Mouse (Mus musculus): ENCODE measurements around the gene Ipmk. TPM values are rescaled to one million over a fixed set of nuclear protein-coding genes. Genes with fewer than 3 reads are reported as not detected.

Ipmk gene
- polyA plus RNA-seq, 1 experiment from 2014 or later = 18.8 TPM

GRCm38 (mm10) chr10:71469751-71470150 lies 122.2 kb downstream of the Ipmk start:
- ATAC-seq = peak; percentile 82
- WGBS = 36% methylated on average over 13 of the region's 13 CpGs
- peaks cover 9% of the 10 kb centered on the region for H3K4me1 ChIP-seq (replicated peaks; ENCODE audit: control insufficient read depth, insufficient read depth, low read length)
- H3K4me3 ChIP-seq (replicated peaks; ENCODE audit: low read length) = no peak overlapping the region
- H3K27ac ChIP-seq (ENCODE audit: low read length) = no peak overlapping the region
- H3K36me3 ChIP-seq (ENCODE audit: control insufficient read depth, insufficient read depth) = no peaks in the 10 kb centered on the region
- no peaks in the 10 kb centered on the region for H3K27me3 ChIP-seq (replicated peaks; ENCODE audit: control insufficient read depth, insufficient read depth, low read length)
- peak overlapping the region; percentile 21; the same call in 1 of the 2 replicates for H3K4me2 ChIP-seq (ENCODE audit: low read length)
- H3K9ac ChIP-seq (replicated peaks; ENCODE audit: low read depth, low read length) = no peak overlapping the region
- H3K9me3 ChIP-seq (ENCODE audit: control insufficient read depth, low read length) = no peaks in the 10 kb centered on the region

GRCm38 (mm10) chr10:71472033-71472432 lies 124.5 kb downstream of the Ipmk start:
- WGBS = 91% methylated on average over 6 of the region's 6 CpGs
- no peaks in the 10 kb centered on the region for H3K36me3 ChIP-seq (ENCODE audit: control insufficient read depth, insufficient read depth)
- H3K27ac ChIP-seq (ENCODE audit: low read length) = no peak overlapping the region
- H3K27me3 ChIP-seq (replicated peaks; ENCODE audit: control insufficient read depth, insufficient read depth, low read length) = no peaks in the 10 kb centered on the region
- H3K4me1 ChIP-seq (replicated peaks; ENCODE audit: control insufficient read depth, insufficient read depth, low read length) = peaks cover 11% of the 10 kb centered on the region
- no peak overlapping the region for H3K4me3 ChIP-seq (replicated peaks; ENCODE audit: low read length)
- H3K4me2 ChIP-seq (ENCODE audit: low read length) = no peak overlapping the region
- no peaks in the 10 kb centered on the region for H3K9me3 ChIP-seq (ENCODE audit: control insufficient read depth, low read length)
- H3K9ac ChIP-seq (replicated peaks; ENCODE audit: low read depth, low read length) = no peak overlapping the region
- no peak for ATAC-seq

GRCm38 (mm10) chr10:71473590-71473989 lies 126.0 kb downstream of the Ipmk start:
- WGBS = 63% methylated on average over 13 of the region's 13 CpGs
- Histone ChIP-seq H3K9ac (replicated peaks; ENCODE audit: low read depth, low read length) (no peak overlapping the region), H3K4me1 (replicated peaks; ENCODE audit: control insufficient read depth, insufficient read depth, low read length) (peaks cover 26% of the 10 kb centered on the region), H3K4me2 (ENCODE audit: low read length) (no peak overlapping the region), H3K9me3 (ENCODE audit: control insufficient read depth, low read length) (no peaks in the 10 kb centered on the region), H3K4me3 (replicated peaks; ENCODE audit: low read length) (no peak overlapping the region), H3K27ac (ENCODE audit: low read length) (no peak overlapping the region), H3K36me3 (ENCODE audit: control insufficient read depth, insufficient read depth) (no peaks in the 10 kb centered on the region), H3K27me3 (replicated peaks; ENCODE audit: control insufficient read depth, insufficient read depth, low read length) (no peaks in the 10 kb centered on the region)
- no peak for ATAC-seq

GRCm38 (mm10) chr10:71476471-71477080 lies 129.0 kb downstream of the Ipmk start:
- no peak overlapping the region for H3K4me3 ChIP-seq (replicated peaks; ENCODE audit: low read length)
- no peak overlapping the region for H3K27ac ChIP-seq (ENCODE audit: low read length)
- H3K4me1 ChIP-seq (replicated peaks; ENCODE audit: control insufficient read depth, insufficient read depth, low read length) = peaks cover 18% of the 10 kb centered on the region
- H3K9ac ChIP-seq (replicated peaks; ENCODE audit: low read depth, low read length) = no peak overlapping the region
- no peaks in the 10 kb centered on the region for H3K36me3 ChIP-seq (ENCODE audit: control insufficient read depth, insufficient read depth)
- ATAC-seq = peak; percentile 91
- H3K4me2 ChIP-seq (ENCODE audit: low read length) = no peak overlapping the region
- no peaks in the 10 kb centered on the region for H3K9me3 ChIP-seq (ENCODE audit: control insufficient read depth, low read length)
- WGBS = 45% methylated on average over 8 of the region's 8 CpGs
- H3K27me3 ChIP-seq (replicated peaks; ENCODE audit: control insufficient read depth, insufficient read depth, low read length) = no peaks in the 10 kb centered on the region

GRCm38 (mm10) chr10:71477147-71477546 lies 129.6 kb downstream of the Ipmk start:
- WGBS = 46% methylated on average over 4 of the region's 4 CpGs
- ATAC-seq = peak; percentile 26
- peak overlapping the region; percentile 35 for H3K27ac ChIP-seq (ENCODE audit: low read length)

GRCm38 (mm10) chr10:71479700-71480325 lies 132.2 kb downstream of the Ipmk start:
- H3K4me1 ChIP-seq (replicated peaks; ENCODE audit: control insufficient read depth, insufficient read depth, low read length) = peaks cover 18% of the 10 kb centered on the region
- ATAC-seq = peak; percentile 31
- H3K27me3 ChIP-seq (replicated peaks; ENCODE audit: control insufficient read depth, insufficient read depth, low read length) = no peaks in the 10 kb centered on the region
- H3K9me3 ChIP-seq (ENCODE audit: control insufficient read depth, low read length) = no peaks in the 10 kb centered on the region
- no peak overlapping the region for H3K4me3 ChIP-seq (replicated peaks; ENCODE audit: low read length)
- H3K4me2 ChIP-seq (ENCODE audit: low read length) = no peak overlapping the region
- no peak overlapping the region for H3K9ac ChIP-seq (replicated peaks; ENCODE audit: low read depth, low read length)
- WGBS = 12% methylated on average over 8 of the region's 8 CpGs
- no peaks in the 10 kb centered on the region for H3K36me3 ChIP-seq (ENCODE audit: control insufficient read depth, insufficient read depth)
- H3K27ac ChIP-seq (ENCODE audit: low read length) = no peak overlapping the region

More at GRCm38 (mm10) chr10:71477147-71477546, 129.6 kb downstream of the Ipmk start:
- Histone ChIP-seq H3K9me3 (ENCODE audit: control insufficient read depth, low read length) (no peaks in the 10 kb centered on the region), H3K9ac (replicated peaks; ENCODE audit: low read depth, low read length) (no peak overlapping the region), H3K4me3 (replicated peaks; ENCODE audit: low read length) (no peak overlapping the region), H3K27me3 (replicated peaks; ENCODE audit: control insufficient read depth, insufficient read depth, low read length) (no peaks in the 10 kb centered on the region), H3K4me1 (replicated peaks; ENCODE audit: control insufficient read depth, insufficient read depth, low read length) (peaks cover 18% of the 10 kb centered on the region), H3K4me2 (ENCODE audit: low read length) (no peak overlapping the region), H3K36me3 (ENCODE audit: control insufficient read depth, insufficient read depth) (no peaks in the 10 kb centered on the region)

Other genes with a start within 250 kb of the Ipmk start
- gene Bicc1, start 188.1 kb upstream of the Ipmk start, polyA plus RNA-seq (2015; fragmentation: Nextera tagmentation; extraction: Ambion mirVana) = 3.1 and 4.3 TPM in 2 replicates
- gene Tfam, start 109.5 kb upstream of the Ipmk start, polyA plus RNA-seq (2015; fragmentation: Nextera tagmentation; extraction: Ambion mirVana) = 52.2 and 71.6 TPM in 2 replicates
- 186 and 198 TPM in 2 replicates for gene Ube2d1, start 62.5 kb upstream of the Ipmk start, polyA plus RNA-seq (2015; fragmentation: Nextera tagmentation; extraction: Ambion mirVana)
- 242 and 252 TPM in 2 replicates for gene Cisd1, start 2.8 kb upstream of the Ipmk start, polyA plus RNA-seq (2015; fragmentation: Nextera tagmentation; extraction: Ambion mirVana)